Mouse (Mus musculus): ENCODE results near the gene Ddx39. TPM values are rescaled to one million over a fixed set of nuclear protein-coding genes. Genes with fewer than 3 reads are reported as not detected.

The Ddx39 gene
- total and polyA plus RNA-seq, 3 experiments, result 15.7 to 18.0 (median 17.7) TPM

DNA sequence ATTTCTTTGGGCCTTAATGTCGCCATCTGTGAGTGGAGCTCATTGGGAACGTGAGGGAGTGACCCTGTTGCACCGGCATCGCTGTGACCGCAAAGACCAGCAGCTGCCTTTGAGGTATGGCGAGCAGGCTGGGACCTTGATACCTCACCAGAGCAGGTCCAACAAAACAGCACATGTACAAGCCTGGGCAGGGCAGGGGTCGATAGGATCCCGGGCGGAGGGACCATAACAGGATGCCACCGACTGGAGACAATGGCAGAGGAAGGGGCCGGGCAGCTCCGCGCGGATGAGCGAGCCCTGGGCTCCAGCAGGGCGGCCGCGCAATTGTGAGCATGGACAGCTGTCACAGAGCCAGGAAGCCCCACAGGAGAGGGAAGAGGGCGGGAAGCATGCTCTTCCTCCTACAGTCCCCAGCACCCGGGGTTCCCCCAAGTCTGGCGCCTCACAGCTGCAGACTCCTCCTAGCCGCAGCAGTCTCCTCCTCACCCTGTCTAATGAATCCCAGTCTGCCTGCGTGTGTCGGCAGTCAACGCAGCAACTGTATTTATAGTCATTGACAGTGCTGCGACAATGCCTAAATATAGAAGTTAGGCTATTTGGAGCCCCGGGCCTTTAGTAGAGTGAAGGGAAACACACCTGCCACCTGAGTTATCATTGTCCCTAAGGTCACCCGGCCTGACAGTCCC lies 32.8 kb downstream of the Ddx39 start:
- TF ChIP-seq EP300 (IDR thresholded peaks at IDR 0.05; ENCODE audit: insufficient read depth, low read depth, low read length) (peak; percentile 81; the same call in 1 of the 2 replicates), POLR2A (IDR thresholded peaks at IDR 0.05; ENCODE audit: insufficient read depth, low read depth, low read length) (peak; percentile 81), CTCF (IDR thresholded peaks at IDR 0.05) (peak; percentile 55)
- Histone ChIP-seq H3K4me3 (peak overlapping the region; percentile 49), H3K27me3 (ENCODE audit: control insufficient read depth, insufficient read depth, low read length) (no peaks in the 10 kb centered on the region), H3K79me2 (replicated peaks; ENCODE audit: control insufficient read depth, insufficient read depth, low read length) (no peaks in the 10 kb centered on the region), H3K27ac (peak overlapping the region; percentile 62), H3K9ac (ENCODE audit: low read depth, low read length) (peak overlapping the region; percentile 73), H3K36me3 (ENCODE audit: control insufficient read depth, insufficient read depth, low read length) (no peaks in the 10 kb centered on the region), H3K4me1 (ENCODE audit: control insufficient read depth, insufficient read depth, low read length) (peaks cover 13% of the 10 kb centered on the region)
- 3% methylated on average over 28 of the region's 28 CpGs for WGBS
- intact Hi-C loops (cut with DNase I), result loop anchor here (2.0 to 10.0 kb wide), 2 partner anchors 25 to 437 kb away; partner anchors contain the start of gene Nanos3
- DNase-seq, result peak; percentile 84 to 89

DNA sequence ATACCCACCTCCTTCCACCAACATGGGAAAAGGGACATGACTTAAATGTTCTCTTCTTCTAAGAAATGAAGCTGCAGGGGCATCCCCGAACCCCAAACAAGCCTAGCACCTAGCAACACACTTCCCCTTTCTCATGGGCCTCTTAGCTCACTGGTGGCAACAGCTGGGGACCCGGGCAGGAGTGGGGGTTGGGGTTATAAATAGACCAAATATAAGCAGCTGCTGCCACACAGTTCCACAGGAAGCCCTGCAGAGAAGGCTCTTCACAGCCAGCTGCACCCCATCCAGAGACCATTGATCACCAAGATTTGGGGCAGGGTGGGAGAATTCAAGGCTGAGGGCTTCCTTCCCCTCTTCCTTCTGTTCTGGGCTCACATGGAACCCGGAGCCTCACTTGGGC lies 33.7 kb downstream of the Ddx39 start:
- H3K4me3 ChIP-seq, result no peak overlapping the region
- H3K79me2 ChIP-seq (replicated peaks; ENCODE audit: control insufficient read depth, insufficient read depth, low read length), result no peaks in the 10 kb centered on the region
- no peak overlapping the region for H3K9ac ChIP-seq (ENCODE audit: low read depth, low read length)
- no peaks in the 10 kb centered on the region for H3K27me3 ChIP-seq (ENCODE audit: control insufficient read depth, insufficient read depth, low read length)
- H3K27ac ChIP-seq, result peak overlapping the region; percentile 62
- WGBS, result 18% methylated on average over 3 of the region's 3 CpGs
- H3K36me3 ChIP-seq (ENCODE audit: control insufficient read depth, insufficient read depth, low read length), result no peaks in the 10 kb centered on the region
- peak; percentile 56 to 80 for DNase-seq
- peaks cover 11% of the 10 kb centered on the region for H3K4me1 ChIP-seq (ENCODE audit: control insufficient read depth, insufficient read depth, low read length)
- TF ChIP-seq CTCF (IDR thresholded peaks at IDR 0.05) (no peak), POLR2A (IDR thresholded peaks at IDR 0.05; ENCODE audit: insufficient read depth, low read depth, low read length) (no peak), EP300 (IDR thresholded peaks at IDR 0.05; ENCODE audit: insufficient read depth, low read depth, low read length) (no peak)
- intact Hi-C loops (cut with DNase I), result loop anchor here (2.0 to 10.0 kb wide), 2 partner anchors 24 to 436 kb away; partner anchors contain the start of gene Nanos3

DNA sequence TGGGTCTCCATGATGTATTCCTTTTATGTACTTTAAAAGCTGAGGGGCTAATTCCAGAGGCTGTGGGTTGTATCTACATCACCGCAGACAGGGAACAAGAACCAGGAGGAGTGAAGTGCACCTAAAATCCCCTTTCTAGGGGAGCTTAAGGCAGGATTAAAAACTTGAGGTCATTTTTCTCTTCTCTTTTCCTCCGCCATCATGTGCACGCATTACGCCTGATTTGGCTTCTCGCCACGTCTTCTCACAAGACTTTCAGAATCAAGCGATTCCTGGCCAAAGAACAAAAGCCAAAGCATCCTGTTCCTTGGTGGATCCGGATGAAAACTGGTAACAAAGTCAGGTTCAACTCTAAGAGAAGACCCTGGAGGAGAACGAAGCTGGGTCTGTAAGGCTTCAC lies 34.3 kb downstream of the Ddx39 start:
- no peaks in the 10 kb centered on the region for H3K36me3 ChIP-seq (ENCODE audit: control insufficient read depth, insufficient read depth, low read length)
- 51% methylated on average over 9 of the region's 9 CpGs for WGBS
- no peak for DNase-seq
- H3K27ac ChIP-seq, result peak overlapping the region; percentile 62
- no peaks in the 10 kb centered on the region for H3K79me2 ChIP-seq (replicated peaks; ENCODE audit: control insufficient read depth, insufficient read depth, low read length)
- H3K4me3 ChIP-seq, result no peak overlapping the region
- peaks cover 11% of the 10 kb centered on the region for H3K4me1 ChIP-seq (ENCODE audit: control insufficient read depth, insufficient read depth, low read length)
- no peaks in the 10 kb centered on the region for H3K27me3 ChIP-seq (ENCODE audit: control insufficient read depth, insufficient read depth, low read length)
- intact Hi-C loops (cut with DNase I), result loop anchor here (2.0 to 10.0 kb wide), 2 partner anchors 24 to 436 kb away; partner anchors contain the start of gene Nanos3
- H3K9ac ChIP-seq (ENCODE audit: low read depth, low read length), result no peak overlapping the region
- TF ChIP-seq POLR2A (IDR thresholded peaks at IDR 0.05; ENCODE audit: insufficient read depth, low read depth, low read length) (no peak), CTCF (IDR thresholded peaks at IDR 0.05) (no peak), EP300 (IDR thresholded peaks at IDR 0.05; ENCODE audit: insufficient read depth, low read depth, low read length) (no peak)

DNA sequence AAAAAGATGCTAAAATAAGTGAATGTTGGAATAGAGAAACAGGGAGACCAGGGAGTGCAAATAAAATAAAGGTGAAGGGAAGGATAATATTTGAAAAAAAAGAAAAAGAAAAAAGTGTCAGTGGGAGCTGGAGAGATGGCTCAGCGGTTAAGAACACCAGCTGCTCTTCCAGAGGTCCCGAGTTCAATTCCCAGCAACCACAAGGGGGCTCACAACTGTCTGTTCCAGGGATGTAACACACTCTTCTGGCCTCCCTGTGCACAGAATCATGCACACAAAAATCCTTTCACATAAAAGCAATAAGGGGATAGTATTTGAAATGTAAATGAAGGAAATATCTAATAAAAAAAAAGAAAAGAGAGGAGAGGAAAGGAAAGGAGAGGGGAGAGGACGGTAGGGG lies 39.2 kb downstream of the Ddx39 start:
- Histone ChIP-seq H3K9ac (ENCODE audit: low read depth, low read length) (no peak overlapping the region), H3K79me2 (replicated peaks; ENCODE audit: control insufficient read depth, insufficient read depth, low read length) (no peaks in the 10 kb centered on the region), H3K36me3 (ENCODE audit: control insufficient read depth, insufficient read depth, low read length) (no peaks in the 10 kb centered on the region), H3K4me3 (no peak overlapping the region), H3K4me1 (ENCODE audit: control insufficient read depth, insufficient read depth, low read length) (peaks cover 3% of the 10 kb centered on the region), H3K27ac (no peak overlapping the region), H3K27me3 (ENCODE audit: control insufficient read depth, insufficient read depth, low read length) (no peaks in the 10 kb centered on the region)
- 60% methylated on average over 2 of the region's 3 CpGs for WGBS
- TF ChIP-seq POLR2A (IDR thresholded peaks at IDR 0.05; ENCODE audit: insufficient read depth, low read depth, low read length) (no peak), CTCF (IDR thresholded peaks at IDR 0.05) (peak; percentile 32), EP300 (IDR thresholded peaks at IDR 0.05; ENCODE audit: insufficient read depth, low read depth, low read length) (no peak)
- intact Hi-C loops (cut with DNase I), result no loop called here
- no peak for DNase-seq

DNA sequence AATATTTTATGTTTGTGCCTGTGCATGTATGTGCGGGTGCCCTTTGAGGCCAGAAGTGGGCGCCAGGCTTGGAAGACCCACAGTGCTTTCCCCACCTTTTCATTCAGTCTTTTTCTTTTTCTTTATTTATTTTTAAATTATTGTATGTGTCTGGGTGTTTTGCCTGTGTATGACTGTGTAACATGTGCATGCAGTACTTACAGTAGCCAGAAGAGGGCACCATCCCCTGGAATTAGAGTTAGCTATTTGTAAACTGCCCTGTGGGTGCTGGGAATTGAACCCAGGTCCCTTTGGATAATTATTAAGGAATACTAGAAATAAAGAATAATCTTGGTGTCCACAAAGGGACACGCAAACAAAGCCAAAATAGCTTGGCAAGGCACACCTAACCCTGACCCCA lies 41.3 kb downstream of the Ddx39 start:
- Histone ChIP-seq H3K27me3 (ENCODE audit: control insufficient read depth, insufficient read depth, low read length) (no peaks in the 10 kb centered on the region), H3K27ac (no peak overlapping the region), H3K9ac (ENCODE audit: low read depth, low read length) (no peak overlapping the region), H3K36me3 (ENCODE audit: control insufficient read depth, insufficient read depth, low read length) (no peaks in the 10 kb centered on the region), H3K79me2 (replicated peaks; ENCODE audit: control insufficient read depth, insufficient read depth, low read length) (no peaks in the 10 kb centered on the region), H3K4me1 (ENCODE audit: control insufficient read depth, insufficient read depth, low read length) (no peaks in the 10 kb centered on the region), H3K4me3 (no peak overlapping the region)
- TF ChIP-seq POLR2A (IDR thresholded peaks at IDR 0.05; ENCODE audit: insufficient read depth, low read depth, low read length) (no peak), CTCF (IDR thresholded peaks at IDR 0.05) (peak; percentile 68), EP300 (IDR thresholded peaks at IDR 0.05; ENCODE audit: insufficient read depth, low read depth, low read length) (no peak)
- DNase-seq, result no peak
- intact Hi-C loops (cut with DNase I), result no loop called here
- 97% methylated on average over 3 of the region's 3 CpGs for WGBS

- 75% methylated on average over 6 of the region's 6 CpGs for WGBS
- DNase-seq, result no peak
- no peak overlapping the region for H3K27ac ChIP-seq
- no peak overlapping the region for H3K4me3 ChIP-seq
- no peak for TF ChIP-seq CTCF (IDR thresholded peaks at IDR 0.05)
- TF ChIP-seq POLR2A (IDR thresholded peaks at IDR 0.05; ENCODE audit: insufficient read depth, low read depth, low read length), result no peak
- H3K27me3 ChIP-seq (ENCODE audit: control insufficient read depth, insufficient read depth, low read length), result no peaks in the 10 kb centered on the region
- H3K36me3 ChIP-seq (ENCODE audit: control insufficient read depth, insufficient read depth, low read length), result no peaks in the 10 kb centered on the region
- intact Hi-C loops (cut with DNase I), result no loop called here
- no peak overlapping the region for H3K9ac ChIP-seq (ENCODE audit: low read depth, low read length)
- H3K4me1 ChIP-seq (ENCODE audit: control insufficient read depth, insufficient read depth, low read length), result no peaks in the 10 kb centered on the region
- no peaks in the 10 kb centered on the region for H3K79me2 ChIP-seq (replicated peaks; ENCODE audit: control insufficient read depth, insufficient read depth, low read length)
Measured at GRCm38 (mm10) chr8:83757084-83757607, 42.2 kb downstream of the Ddx39 start.
